Mouse (Mus musculus) spleen, adult 2 months (tissue): ENCODE results near the gene Gm17571. TPM values are rescaled to one million over a fixed set of nuclear protein-coding genes. Genes with fewer than 3 reads are reported as not detected.

ENCODE experiments used
- DNase-seq, 2 experiments: peaks; one replicate each; pipeline versions ENCODE4 v3.0.0 to v3.0.0-alpha.2; 2012 to 2021; ENCODE audit warnings: low spot score in 2 of 2, low read depth in 1 of 2
- H3K27ac ChIP-seq: fragments of 200-500 bp; 2 replicates; pipeline ENCODE4 v1.5.1; 2012; ENCODE audit warnings: low read length, inconsistent platforms; ENCODE audit not compliant: insufficient read depth
- H3K27me3 ChIP-seq: fragments of 200-500 bp; 2 replicates; pipeline ENCODE4 v1.6.1; 2012; ENCODE audit warnings: mild to moderate bottlenecking, moderate library complexity, low read length, inconsistent platforms; ENCODE audit not compliant: control insufficient read depth, insufficient read depth
- H3K36me3 ChIP-seq: fragments of 200-500 bp; 2 replicates; pipeline ENCODE4 v1.6.1; 2012; ENCODE audit warnings: mild to moderate bottlenecking, low read length, inconsistent platforms; ENCODE audit not compliant: control insufficient read depth, insufficient read depth
- H3K4me1 ChIP-seq: fragments of 200-500 bp; 2 replicates; pipeline ENCODE4 v1.6.1; 2011; ENCODE audit warnings: inconsistent platforms; ENCODE audit not compliant: control insufficient read depth, insufficient read depth, insufficient read length
- H3K4me3 ChIP-seq: fragments of 200-500 bp; 2 replicates; pipeline ENCODE4 v1.5.1; 2011; ENCODE audit warnings: mild to moderate bottlenecking, inconsistent platforms; ENCODE audit not compliant: insufficient read depth, insufficient read length; ENCODE audit errors: extremely low read depth
- CTCF ChIP-seq: fragments of 200-500 bp; IDR thresholded peaks from 2 replicates; pipeline ENCODE4 v1.5.1; 2011; ENCODE audit warnings: mild to moderate bottlenecking, inconsistent platforms; ENCODE audit not compliant: insufficient read depth, insufficient read length, insufficient replicate concordance; ENCODE audit errors: extremely low read depth
- POLR2A ChIP-seq: fragments of 200-500 bp; IDR thresholded peaks from 2 replicates; pipeline ENCODE4 v1.6.1; 2011; ENCODE audit warnings: low read depth, low read length, inconsistent platforms
- polyA plus RNA-seq: library from polyadenylated mRNA; depleted of rRNA; stranded (reverse); fragments of >200 nt; gene quantifications from 2 replicates; pipeline ENCODE4 v1.2.3, GENCODE M21; 2012; rRNA removed

The Gm17571 gene
- polyA plus RNA-seq, 1 experiment, result not detected

DNA sequence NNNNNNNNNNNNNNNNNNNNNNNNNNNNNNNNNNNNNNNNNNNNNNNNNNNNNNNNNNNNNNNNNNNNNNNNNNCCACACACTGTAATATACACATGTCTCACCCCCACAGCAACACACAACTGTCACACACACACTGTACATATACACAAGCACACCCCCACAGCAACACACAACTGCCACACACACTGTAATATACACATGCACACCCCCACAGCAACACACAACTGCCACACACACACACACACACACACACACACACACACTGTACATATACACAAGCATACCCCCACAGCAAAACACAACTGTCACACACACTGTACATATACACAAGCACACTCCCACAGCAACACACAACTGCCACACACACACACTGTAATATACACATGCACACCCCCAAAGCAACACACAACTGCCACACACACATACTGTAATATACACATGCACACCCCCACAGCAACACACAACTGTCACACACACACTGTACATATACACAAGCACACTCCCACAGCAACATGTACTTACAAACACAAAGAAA, 32.3 kb downstream of the Gm17571 start:
- Histone ChIP-seq H3K27ac (no peak overlapping the region), H3K27me3 (no peaks in the 10 kb centered on the region), H3K4me1 (no peaks in the 10 kb centered on the region), H3K36me3 (no peaks in the 10 kb centered on the region), H3K4me3 (no peak overlapping the region)
- DNase-seq, result no peak
- TF ChIP-seq CTCF (no peak), POLR2A (no peak)

Other genes starting within 250 kb of the Gm17571 start
- gene Jrkl, start 200.9 kb downstream of the Gm17571 start, polyA plus RNA-seq, result 0.22 and 0.30 TPM in 2 replicates
- 6.5 and 8.3 TPM in 2 replicates for gene Ccdc82, start 199.8 kb downstream of the Gm17571 start, polyA plus RNA-seq
- 9.4 and 10.9 TPM in 2 replicates for gene Maml2, start 148.8 kb downstream of the Gm17571 start, polyA plus RNA-seq